Mouse (Mus musculus) liver, embryonic 14.5 days (tissue): ENCODE measurements around the gene Socs4.

Experiments used
- CTCF ChIP-seq: IDR thresholded peaks from 2 replicates; pipeline ENCODE4 v1.5.1; 2016; ENCODE audit warnings: antibody characterized with exemption, low read depth, control low read depth
- EP300 ChIP-seq: IDR thresholded peaks from 2 replicates; pipeline ENCODE4 v1.6.1; 2016; ENCODE audit warnings: antibody characterized with exemption, low read depth

DNA sequence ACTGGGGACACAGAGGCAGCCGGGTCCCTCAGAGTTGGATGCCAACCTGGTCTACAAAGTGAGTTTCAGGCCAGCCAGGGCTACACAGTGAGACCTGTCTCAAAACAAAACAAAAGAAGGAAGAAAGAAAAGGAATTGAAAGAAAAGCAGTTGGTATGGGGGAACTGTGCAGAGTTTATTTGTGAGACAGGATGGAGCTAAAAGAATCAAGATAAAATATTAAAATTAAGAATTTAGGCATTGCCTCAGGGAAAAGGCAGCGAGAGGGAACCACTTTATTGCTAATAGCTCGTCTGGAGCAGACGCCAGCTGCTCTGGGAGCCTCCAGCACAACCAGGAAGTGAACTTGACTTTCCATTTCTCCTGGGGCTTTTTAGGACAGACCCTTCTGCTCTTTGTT lies 17.4 kb downstream of the Socs4 start:
- no peak for TF ChIP-seq CTCF
- TF ChIP-seq EP300 = no peak
